Mouse (Mus musculus) urinary bladder, postnatal 14 days (tissue): ENCODE measurements around the gene Usp30.

Experiments
- DNase-seq: peaks from one replicate; pipeline ENCODE4 v3.0.0; 2021; ENCODE audit warnings: low spot score

Usp30 gene

DNA sequence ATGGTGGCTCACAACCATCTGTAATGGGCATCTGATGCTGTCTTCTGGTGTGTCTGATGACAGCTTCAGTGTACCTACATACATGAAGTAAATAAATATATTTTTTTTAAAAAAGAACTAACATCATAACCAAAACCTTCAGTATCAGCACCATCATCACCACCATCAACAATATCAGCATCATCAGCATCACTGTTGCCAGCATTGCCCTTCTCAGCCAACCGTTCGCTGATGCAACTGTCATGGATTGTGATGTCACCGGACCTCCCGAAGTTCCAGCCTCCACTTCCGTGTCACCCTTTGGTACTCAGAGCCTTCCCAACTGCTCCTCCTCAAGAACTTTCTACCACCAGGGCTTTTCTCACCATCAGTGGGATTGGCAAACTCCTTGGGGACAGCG is at the start of gene Usp30:
TSS of gene Usp30 (plus strand) at position 301 of the 400 bp plus-strand sequence.
- DNase-seq: no peak

- DNase-seq: no peak
Observed at GRCm38 (mm10) chr5:114024390-114024789, 40.9 kb upstream of the Usp30 start.

GRCm38 (mm10) chr5:114024885-114025284 is 40.4 kb upstream of the Usp30 start:
- no peak for DNase-seq

- DNase-seq: no peak
Observed at GRCm38 (mm10) chr5:114027217-114027944, 37.9 kb upstream of the Usp30 start.

DNA sequence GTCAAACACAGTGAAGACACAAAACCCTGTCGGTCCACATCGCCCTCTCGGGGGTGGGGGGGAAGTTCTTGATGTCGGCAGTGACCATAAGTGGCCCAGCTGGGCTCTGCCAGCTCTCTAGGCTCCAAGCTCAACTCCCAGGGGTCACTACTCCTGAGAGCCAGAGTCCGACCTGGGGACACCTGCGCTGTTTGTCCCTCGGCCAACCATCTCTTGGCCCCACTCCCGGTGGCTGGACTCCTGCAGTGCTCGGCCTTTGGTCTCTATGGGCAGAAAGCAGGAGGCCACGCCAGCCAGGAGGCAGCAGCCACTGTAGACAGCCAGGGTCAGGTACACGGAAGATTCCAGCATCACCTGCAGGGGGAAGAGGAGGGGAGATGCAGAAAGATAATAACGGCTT is 37.1 kb upstream of the Usp30 start:
- DNase-seq: no peak

- DNase-seq: no peak
Observed at GRCm38 (mm10) chr5:114030652-114031051, 34.6 kb upstream of the Usp30 start.

DNA sequence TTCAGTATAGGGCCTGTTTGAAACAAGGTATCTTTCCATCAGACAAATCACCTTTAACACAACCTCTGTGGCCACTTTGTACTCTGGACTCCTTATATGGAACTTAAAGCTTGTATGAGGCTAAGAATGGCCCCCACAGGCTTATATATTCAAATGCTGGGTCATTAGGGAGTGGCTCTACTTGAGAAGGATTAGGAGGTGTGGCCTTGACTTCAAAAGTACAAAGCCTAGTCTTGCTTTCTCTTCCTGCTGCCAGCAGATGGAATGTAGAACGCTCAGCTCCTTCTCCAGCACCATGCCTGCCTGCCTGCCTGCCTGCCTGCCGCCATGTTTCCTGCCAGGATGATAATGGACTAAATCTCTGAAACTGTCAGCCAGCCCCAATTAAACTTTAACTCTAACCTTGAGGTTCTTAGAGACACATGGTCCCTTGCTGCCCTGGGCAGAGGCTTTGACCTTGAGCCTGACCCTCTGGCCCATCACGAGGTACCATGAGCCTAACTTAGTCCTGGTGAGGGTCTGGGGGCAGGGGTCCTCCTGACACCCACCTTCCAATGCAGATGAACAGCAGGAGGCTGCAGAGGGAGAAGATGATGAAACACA is 33.0 kb upstream of the Usp30 start:
- DNase-seq: no peak

DNA sequence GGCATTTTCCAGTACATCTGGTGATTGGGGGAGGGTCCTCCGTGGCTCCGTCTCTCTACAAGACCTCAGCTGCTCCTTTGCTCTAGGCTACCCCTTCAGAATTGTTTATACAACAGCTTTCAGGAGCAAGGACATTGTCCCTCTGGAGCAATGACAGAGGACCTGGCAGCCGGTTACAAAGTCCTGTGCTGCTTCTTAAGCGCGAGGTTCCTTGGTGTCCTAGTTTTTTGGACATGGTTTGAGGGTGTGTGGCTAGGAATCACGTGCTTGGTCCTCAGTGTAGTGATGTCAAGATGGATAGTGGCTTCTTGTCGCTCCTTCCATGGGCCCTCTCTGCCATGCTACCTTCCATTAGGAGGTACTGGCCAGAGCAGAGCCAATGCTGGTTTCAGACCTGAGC is 30.9 kb upstream of the Usp30 start:
- DNase-seq: no peak

GRCm38 (mm10) chr5:114035111-114035510 is 30.1 kb upstream of the Usp30 start:
- no peak for DNase-seq

DNA sequence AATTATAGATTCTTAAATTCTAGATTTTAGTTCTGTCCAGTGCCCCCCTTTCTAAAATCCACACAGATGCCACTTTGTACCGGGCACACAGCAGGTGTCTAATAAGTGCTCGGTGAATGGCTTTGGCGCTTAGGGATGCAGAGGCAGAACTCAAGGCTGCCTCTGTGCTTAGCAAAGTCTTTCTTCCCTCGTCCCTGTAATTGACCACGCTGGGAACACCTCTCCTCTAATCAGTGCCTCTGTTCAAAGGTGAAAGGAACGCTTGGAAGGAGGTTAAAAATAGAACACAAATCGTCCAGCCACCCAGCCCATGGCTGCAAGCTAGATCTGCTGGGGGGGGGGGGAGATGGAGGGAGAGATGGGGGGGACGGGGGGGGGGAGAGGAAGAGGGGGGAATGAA is 24.8 kb upstream of the Usp30 start:
- no peak for DNase-seq

DNA sequence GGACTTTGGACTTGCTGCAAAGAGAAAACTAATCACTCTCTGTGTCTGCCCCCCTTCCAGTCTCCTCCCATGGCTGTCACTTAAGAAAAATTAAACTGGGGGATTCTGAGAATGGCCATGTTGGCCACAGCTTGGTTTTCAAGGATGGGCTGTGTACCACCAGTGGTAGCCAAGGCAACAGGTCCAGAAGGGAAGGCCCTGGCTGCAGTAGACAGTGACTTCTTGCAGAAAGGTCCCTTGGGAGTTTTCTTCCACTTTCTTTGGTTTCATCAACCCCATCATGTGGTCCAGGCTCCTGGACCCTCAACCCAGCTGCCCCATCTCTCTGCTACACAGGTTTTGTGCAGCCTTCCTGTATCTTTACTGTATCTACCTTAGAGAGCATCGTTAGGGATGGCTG is 24.4 kb upstream of the Usp30 start:
- no peak for DNase-seq

DNA sequence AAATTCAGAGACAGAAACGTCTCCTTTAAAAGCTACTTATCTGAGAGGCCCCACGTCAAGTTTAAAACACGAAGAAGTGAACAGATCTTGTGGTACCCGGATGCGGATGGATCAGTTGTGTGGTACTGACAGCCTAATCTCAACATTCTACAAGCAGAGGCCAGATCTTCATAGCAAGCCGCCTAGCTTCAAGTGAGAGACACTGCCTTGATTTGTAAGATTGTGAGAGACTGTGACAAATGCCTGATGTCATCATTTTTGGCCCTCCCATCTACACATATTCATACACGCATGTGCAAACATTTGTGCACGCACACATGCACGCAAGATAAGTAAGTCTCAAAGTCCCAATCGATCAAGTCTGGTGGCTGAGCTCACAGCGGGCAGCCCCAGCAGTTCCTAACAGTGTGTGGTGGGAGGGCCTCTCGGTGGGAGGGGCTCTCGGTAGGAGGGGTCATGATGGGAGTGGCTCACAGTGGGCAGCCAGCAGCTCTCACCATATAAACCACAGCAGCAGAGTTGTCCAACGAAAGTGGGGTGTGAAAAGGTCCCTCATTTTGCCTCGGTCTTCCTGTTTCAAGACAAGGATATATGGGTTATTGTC is 23.8 kb upstream of the Usp30 start:
- DNase-seq: peak; percentile 8

DNA sequence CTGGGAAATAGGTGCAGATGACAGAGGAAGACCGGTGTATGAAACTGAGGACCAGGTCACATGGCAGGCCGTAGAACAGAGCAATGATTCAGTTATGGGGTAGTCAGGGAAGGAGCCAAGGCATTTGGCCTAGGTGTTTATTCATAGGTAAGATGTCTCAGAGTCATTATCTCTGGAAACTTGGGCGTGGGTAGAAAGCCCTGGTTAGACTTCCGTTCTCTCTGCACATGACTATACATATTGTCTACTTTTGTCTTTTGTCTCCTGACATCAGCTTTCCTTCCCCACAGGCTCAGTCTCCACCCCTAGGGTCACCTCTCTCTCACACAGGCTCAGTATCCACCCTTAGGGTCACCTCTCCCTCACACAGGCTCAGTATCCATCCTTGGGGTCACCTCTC is 21.5 kb upstream of the Usp30 start:
- no peak for DNase-seq

DNA sequence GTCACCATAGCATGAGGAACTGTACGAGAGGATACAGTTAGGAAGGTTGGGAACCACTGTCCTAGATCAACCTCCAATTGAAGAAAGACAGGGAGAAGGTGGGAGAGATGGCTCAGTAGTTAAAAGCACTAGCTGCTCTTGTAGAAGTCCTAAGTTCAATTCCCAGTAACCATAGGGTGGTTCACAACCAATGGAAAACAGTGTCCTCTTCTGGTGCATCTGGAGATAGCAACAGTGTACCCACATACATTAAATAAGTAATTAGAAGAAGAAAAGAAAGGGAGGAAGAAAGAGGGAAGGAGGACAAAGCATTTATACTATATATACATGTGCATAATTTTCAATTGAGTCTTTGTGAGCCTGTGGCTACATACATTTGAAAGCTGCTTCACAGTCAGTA is 20.1 kb upstream of the Usp30 start:
- no peak for DNase-seq

GRCm38 (mm10) chr5:114046151-114046550 is 19.1 kb upstream of the Usp30 start:
- no peak for DNase-seq

DNA sequence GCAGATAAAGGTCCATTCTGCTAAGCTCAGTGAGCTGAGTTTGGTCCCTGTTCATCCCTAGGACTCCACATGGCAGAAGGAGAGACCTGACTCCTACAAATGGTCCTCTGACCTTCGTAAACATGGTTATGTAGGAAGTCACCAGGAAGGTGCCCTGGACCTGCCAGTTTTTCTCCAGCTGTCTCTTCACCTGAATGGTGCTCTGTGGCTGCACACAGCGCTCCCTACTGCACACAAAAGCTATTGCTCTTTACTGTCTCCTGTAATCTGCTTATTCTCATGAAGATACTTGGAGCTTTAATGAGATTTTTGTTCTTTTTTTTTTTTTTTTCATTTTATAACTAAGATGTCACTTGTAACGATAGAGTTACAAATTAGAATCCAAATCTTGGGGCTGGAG is 18.7 kb upstream of the Usp30 start:
- no peak for DNase-seq

DNA sequence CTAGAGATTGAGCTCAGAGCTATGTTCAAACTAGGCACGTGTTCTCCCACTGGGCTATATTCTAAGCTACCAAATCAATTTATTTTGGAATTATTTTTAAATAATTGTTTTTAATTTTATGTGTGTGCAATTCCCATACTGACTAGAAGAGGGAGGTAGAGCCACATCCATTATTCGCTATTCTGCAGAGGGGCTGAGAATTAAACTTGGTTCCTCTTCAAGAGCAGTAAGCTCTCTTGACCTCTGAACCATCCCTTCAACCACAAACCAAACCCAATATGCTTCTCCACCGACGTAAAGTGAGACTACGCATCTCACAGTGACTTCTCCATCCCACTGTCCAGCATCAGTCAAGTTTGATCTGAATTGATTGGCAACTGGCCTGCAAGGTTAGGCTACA is 18.1 kb upstream of the Usp30 start:
- no peak for DNase-seq

DNA sequence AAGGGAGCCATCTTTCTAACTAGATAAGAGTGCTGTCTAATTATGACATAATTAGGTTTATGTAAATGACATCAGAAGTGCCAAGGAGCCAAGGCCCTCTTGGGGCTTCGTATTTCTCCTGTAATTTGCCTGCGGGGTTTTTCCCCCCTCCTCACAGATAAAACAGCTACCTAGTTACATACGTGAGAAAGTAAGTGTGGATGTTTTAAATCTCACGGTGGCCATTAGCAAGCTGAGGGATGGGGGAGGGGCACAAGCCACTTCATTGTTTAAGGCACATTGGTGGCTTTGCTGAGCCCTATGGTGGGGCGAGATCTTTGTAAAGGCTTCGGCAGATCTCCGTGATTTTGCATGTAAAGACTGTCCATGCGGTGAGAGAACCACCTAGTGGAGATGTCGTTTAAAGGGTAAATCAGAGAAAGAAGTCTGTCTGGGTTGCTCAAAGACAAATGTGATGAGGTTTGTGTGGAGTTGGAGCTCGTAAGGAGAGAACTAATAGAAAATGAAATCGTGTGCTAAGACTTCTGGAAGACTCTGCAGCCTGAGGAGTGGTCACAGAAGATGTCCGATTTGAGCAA is 16.4 kb upstream of the Usp30 start:
- no peak for DNase-seq

DNA sequence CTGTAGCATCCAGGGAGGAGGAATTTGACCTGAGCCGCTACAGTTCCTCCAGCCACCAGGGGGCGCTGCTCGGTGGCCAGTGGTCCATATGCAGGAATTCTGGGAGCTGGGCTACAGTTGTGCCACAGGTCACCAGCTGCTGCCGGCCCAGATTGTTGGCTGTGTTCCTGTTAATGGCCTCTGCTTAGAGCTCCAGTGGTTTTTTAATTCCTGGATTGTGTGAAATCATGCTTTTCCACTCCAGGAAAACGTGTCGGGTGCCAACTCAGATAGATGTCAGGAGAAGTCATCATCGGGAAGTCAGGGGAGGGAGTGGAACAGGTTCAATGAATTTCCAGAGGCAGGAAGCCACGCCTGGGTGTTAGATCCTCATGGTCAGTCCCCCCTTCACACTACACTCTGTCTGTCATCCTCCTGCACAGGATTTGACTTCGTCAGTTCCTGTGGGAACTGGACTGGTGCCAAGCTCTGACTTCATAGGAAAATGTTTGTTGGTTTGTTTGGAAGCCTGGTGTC is 13.0 kb upstream of the Usp30 start:
- peak; percentile 54 for DNase-seq

DNA sequence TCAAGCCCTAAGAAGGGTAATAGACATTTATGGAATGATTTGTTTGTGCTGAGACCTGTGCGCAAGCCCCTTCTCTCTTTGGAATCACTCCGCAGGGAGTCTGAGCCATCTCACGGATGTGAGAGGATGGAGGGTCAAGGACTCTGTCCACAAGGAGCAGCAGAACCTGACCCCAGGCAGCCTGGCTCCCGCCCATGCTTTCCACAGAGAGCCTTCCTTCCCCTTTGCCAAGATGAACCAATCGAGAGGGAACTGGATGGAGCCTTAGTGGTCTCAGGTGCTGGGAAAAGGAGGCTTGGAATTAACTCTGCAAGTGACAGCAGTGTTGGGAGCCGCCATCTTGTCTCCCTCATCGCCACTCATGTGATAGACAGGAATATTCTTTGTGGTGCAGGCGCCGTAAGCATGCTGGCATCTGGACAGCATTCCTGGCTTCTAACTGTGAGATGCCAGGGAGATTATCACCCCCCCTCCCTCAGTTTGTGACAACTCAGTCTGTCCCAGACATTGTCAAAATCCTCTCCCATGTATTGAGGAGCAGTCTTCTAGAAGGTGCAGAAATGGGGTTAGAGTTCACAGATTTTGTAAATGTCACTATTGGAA is 8.0 kb upstream of the Usp30 start:
- DNase-seq: no peak

GRCm38 (mm10) chr5:114061675-114062074 is 3.6 kb upstream of the Usp30 start:
- no peak for DNase-seq

GRCm38 (mm10) chr5:114063958-114064357 is 1.3 kb upstream of the Usp30 start:
- DNase-seq: no peak

GRCm38 (mm10) chr5:114066601-114067000 is 1.3 kb downstream of the Usp30 start:
- no peak for DNase-seq
